Mouse (Mus musculus): ENCODE measurements around the gene Gpc6. TPM values are rescaled to one million over a fixed set of nuclear protein-coding genes. Genes with fewer than 3 reads are reported as not detected.
A peak's percentile ranks its signal among the peaks of the same experiment; 100 is the strongest.

The Gpc6 gene
- total and polyA plus RNA-seq, 3 experiments, result not detected

DNA sequence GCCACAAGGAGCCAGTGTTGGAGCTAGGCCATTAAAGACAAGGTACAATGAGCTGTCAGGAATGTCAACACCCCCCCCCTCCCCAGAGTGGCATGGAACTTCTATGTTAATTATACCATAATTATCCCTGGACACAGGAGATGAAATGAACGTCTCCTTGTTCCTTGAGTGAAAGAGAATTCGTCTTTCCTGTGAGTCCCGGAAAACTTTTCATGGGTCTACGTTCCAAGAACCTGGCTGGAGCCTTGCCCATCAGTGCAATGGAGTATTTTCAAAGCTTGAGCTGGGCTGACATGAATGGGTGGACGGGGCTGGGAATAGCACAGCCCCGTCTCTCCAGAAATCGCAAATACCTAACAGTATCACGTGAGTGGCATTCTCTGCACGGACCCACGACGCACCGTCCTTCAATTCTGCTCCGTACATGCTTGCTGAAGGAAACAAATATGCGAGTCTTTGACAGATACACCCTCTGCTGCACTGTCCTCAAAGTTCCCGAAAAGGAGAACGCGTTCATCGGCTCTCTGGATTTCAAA lies 444.3 kb downstream of the Gpc6 start:
- H3K4me1 ChIP-seq (ENCODE audit: control insufficient read depth in 1 of 2, insufficient read depth in 2 of 2, low read length in 2 of 2), result no peaks in the 10 kb centered on the region
- DNase-seq (ENCODE audit: low read depth, low spot score), result no peak
- H3K27me3 ChIP-seq (ENCODE audit: control insufficient read depth in 1 of 2, insufficient read depth in 2 of 2, low read length in 2 of 2), result no peaks in the 10 kb centered on the region
- no peaks in the 10 kb centered on the region for H3K36me3 ChIP-seq (ENCODE audit: control insufficient read depth in 1 of 2, insufficient read depth in 2 of 2, low read length in 2 of 2)
- H3K4me3 ChIP-seq (ENCODE audit: control insufficient read depth in 1 of 2, insufficient read depth in 1 of 2, low read depth in 2 of 2, low read length in 2 of 2), result no peak overlapping the region
- no peaks in the 10 kb centered on the region for H3K79me2 ChIP-seq (ENCODE audit: control insufficient read depth, insufficient read depth, low read length, poor library complexity)
- no peak overlapping the region for H3K27ac ChIP-seq (ENCODE audit: control insufficient read depth, low read depth, low read length)
- TF ChIP-seq NELFE (IDR thresholded peaks at IDR 0.05; ENCODE audit: low read depth, low read length) (no peak), MEF2A (IDR thresholded peaks at IDR 0.05; ENCODE audit: extremely low read depth, insufficient replicate concordance, low read depth, low read length, poor library complexity, severe bottlenecking) (no peak), MYB (IDR thresholded peaks at IDR 0.05; ENCODE audit: low read depth, low read length) (no peak), SMC3 (IDR thresholded peaks at IDR 0.05; ENCODE audit: low read depth, low read length) (no peak), MYC (IDR thresholded peaks at IDR 0.05; ENCODE audit: low read depth, low read length) (no peak), KAT2A (conservative IDR thresholded peaks at IDR 0.05; ENCODE audit: low read depth, low read length) (no peak), TCF12 (IDR thresholded peaks at IDR 0.05; ENCODE audit: low read depth, low read length) (no peak)
- H3K9ac ChIP-seq (ENCODE audit: control insufficient read depth, low read depth, low read length, poor library complexity, severe bottlenecking), result no peak overlapping the region
- no peaks in the 10 kb centered on the region for H3K9me3 ChIP-seq (replicated peaks; ENCODE audit: insufficient read depth, low read length)

DNA sequence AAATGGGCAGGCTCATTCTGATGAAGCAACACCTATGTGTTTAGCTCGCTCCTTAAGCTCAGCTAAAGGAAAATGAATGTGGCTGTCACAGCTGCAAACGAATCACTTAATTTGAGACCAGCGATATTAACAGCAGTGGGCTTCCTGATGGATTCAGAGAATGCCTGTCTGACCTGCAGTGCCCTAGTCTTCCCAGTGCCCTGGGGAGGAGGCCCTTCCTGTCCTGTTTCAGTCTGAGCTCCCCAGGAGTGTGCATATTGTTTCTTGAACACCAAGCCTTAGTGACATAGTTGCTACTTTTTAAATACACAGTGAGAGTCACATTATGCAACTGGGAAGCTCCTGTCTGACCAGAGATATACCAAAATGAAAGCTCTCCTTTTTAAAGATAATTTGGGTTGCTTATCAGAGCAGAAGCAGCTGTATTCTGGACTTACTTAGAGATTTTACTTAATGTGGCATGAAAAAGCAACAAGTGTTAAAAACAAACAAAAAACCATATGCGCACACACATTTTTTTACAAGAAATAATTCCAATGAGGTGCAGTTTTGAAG lies 451.8 kb downstream of the Gpc6 start:
- H3K79me2 ChIP-seq (ENCODE audit: control insufficient read depth, insufficient read depth, low read length, poor library complexity), result no peaks in the 10 kb centered on the region
- H3K27me3 ChIP-seq (ENCODE audit: control insufficient read depth in 1 of 2, insufficient read depth in 2 of 2, low read length in 2 of 2), result no peaks in the 10 kb centered on the region
- TF ChIP-seq TCF12 (IDR thresholded peaks at IDR 0.05; ENCODE audit: low read depth, low read length), result peak; percentile 46; the same call in 1 of the 2 replicates
- TF ChIP-seq ETS1 (IDR thresholded peaks at IDR 0.05; ENCODE audit: low read depth, low read length), result 0 out of 2 replicates have a peak, but pooled peaks have one; percentile 41
- peak in 1 of 2 experiments; percentile 20; a peak in 1 of 4 replicates for TF ChIP-seq EP300 (IDR thresholded peaks at IDR 0.05; ENCODE audit: low read depth in 1 of 2, low read length in 2 of 2)
- no peak for TF ChIP-seq JUND (IDR thresholded peaks at IDR 0.05; ENCODE audit: low read depth, low read length)
- TF ChIP-seq SMC3 (IDR thresholded peaks at IDR 0.05; ENCODE audit: low read depth, low read length), result no peak
- H3K27ac ChIP-seq (ENCODE audit: control insufficient read depth, low read depth, low read length), result no peak overlapping the region
- H3K36me3 ChIP-seq (ENCODE audit: control insufficient read depth in 1 of 2, insufficient read depth in 2 of 2, low read length in 2 of 2), result no peaks in the 10 kb centered on the region
- DNase-seq (ENCODE audit: low read depth, low spot score), result peak; percentile 1
- no peaks in the 10 kb centered on the region for H3K9me3 ChIP-seq (replicated peaks; ENCODE audit: insufficient read depth, low read length)
- H3K9ac ChIP-seq (ENCODE audit: control insufficient read depth, low read depth, low read length, poor library complexity, severe bottlenecking), result no peak overlapping the region
- H3K4me1 ChIP-seq (ENCODE audit: control insufficient read depth in 1 of 2, insufficient read depth in 2 of 2, low read length in 2 of 2), result no peaks in the 10 kb centered on the region
- H3K4me3 ChIP-seq (ENCODE audit: control insufficient read depth in 1 of 2, insufficient read depth in 1 of 2, low read depth in 2 of 2, low read length in 2 of 2), result 0 out of 4 replicates have a peak overlapping the region, but pooled peaks of 1 of the 2 experiments have one; percentile 15

DNA sequence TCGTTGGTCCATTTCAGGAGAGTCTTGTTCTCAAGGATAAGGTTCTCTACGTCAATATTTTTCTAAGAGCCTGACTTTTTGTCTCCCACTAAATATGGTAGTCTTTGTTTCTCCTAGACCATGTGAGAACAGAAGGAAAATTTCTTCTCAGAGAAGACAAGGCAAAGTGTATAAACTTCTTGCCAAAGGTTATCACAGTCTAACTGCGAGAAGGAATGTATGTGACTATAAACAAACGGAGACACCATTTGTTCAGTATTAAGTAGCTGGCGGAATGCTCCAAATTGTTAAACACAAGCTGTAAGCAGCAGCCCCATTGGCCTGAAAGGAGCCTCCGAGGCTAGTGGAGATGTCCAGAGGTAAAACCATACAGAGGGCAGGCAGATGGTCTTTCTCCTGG lies 454.9 kb downstream of the Gpc6 start:
- Histone ChIP-seq H3K27ac (ENCODE audit: control insufficient read depth, low read depth, low read length) (no peak overlapping the region), H3K36me3 (ENCODE audit: control insufficient read depth in 1 of 2, insufficient read depth in 2 of 2, low read length in 2 of 2) (no peaks in the 10 kb centered on the region), H3K4me3 (ENCODE audit: control insufficient read depth in 1 of 2, insufficient read depth in 1 of 2, low read depth in 2 of 2, low read length in 2 of 2) (no peak overlapping the region), H3K27me3 (ENCODE audit: control insufficient read depth in 1 of 2, insufficient read depth in 2 of 2, low read length in 2 of 2) (no peaks in the 10 kb centered on the region; a peak in 1 of 4 replicates), H3K9me3 (replicated peaks; ENCODE audit: insufficient read depth, low read length) (no peaks in the 10 kb centered on the region), H3K9ac (ENCODE audit: control insufficient read depth, low read depth, low read length, poor library complexity, severe bottlenecking) (no peak overlapping the region), H3K4me1 (ENCODE audit: control insufficient read depth in 1 of 2, insufficient read depth in 2 of 2, low read length in 2 of 2) (no peaks in the 10 kb centered on the region), H3K79me2 (ENCODE audit: control insufficient read depth, insufficient read depth, low read length, poor library complexity) (no peaks in the 10 kb centered on the region)
- DNase-seq (ENCODE audit: low read depth, low spot score), result no peak
- TF ChIP-seq EP300 (IDR thresholded peaks at IDR 0.05; ENCODE audit: low read depth in 1 of 2, low read length in 2 of 2), result no peak
- no peak for TF ChIP-seq KAT2A (conservative IDR thresholded peaks at IDR 0.05; ENCODE audit: low read depth, low read length)
